Mouse (Mus musculus): ENCODE measurements around the gene Pdzd2. TPM values are rescaled to one million over a fixed set of nuclear protein-coding genes. Genes with fewer than 3 reads are reported as not detected.

Gene Pdzd2
- polyA plus RNA-seq, 1 experiment from 2014 or later: 4.7 TPM

GRCm38 (mm10) chr15:12320441-12321090 lies 419.2 kb downstream of the Pdzd2 start:
- H3K4me3 ChIP-seq: peak overlapping the region; percentile 99
- DNase-seq (ENCODE audit: extremely low spot score, low spot score): no peak
- peaks cover 36% of the 10 kb centered on the region for H3K4me1 ChIP-seq
- no peaks in the 10 kb centered on the region for H3K9me3 ChIP-seq
- H3K36me3 ChIP-seq (replicated peaks): peaks cover 12% of the 10 kb centered on the region
- peak overlapping the region; percentile 98 for H3K27ac ChIP-seq
- 7% methylated on average over 22 of the region's 22 CpGs for WGBS
- H3K27me3 ChIP-seq (ENCODE audit: poor library complexity, severe bottlenecking): peaks cover 20% of the 10 kb centered on the region

- WGBS: 43% methylated on average over 5 of the region's 5 CpGs
- DNase-seq (ENCODE audit: extremely low spot score, low spot score): no peak
- no peak overlapping the region for H3K4me3 ChIP-seq
These were observed 419.8 kb downstream of the Pdzd2 start for GRCm38 (mm10) chr15:12319889-12320288.

GRCm38 (mm10) chr15:12318451-12318850 lies 421.3 kb downstream of the Pdzd2 start:
- Histone ChIP-seq H3K27ac (no peak overlapping the region), H3K4me3 (no peak overlapping the region)
- 87% methylated on average over 8 of the region's 8 CpGs for WGBS

More at GRCm38 (mm10) chr15:12319889-12320288, 419.8 kb downstream of the Pdzd2 start:
- no peak overlapping the region for H3K27ac ChIP-seq
- peaks cover 35% of the 10 kb centered on the region for H3K4me1 ChIP-seq
- H3K9me3 ChIP-seq: no peaks in the 10 kb centered on the region
- peaks cover 20% of the 10 kb centered on the region for H3K27me3 ChIP-seq (ENCODE audit: poor library complexity, severe bottlenecking)
- H3K36me3 ChIP-seq (replicated peaks): peaks cover 8% of the 10 kb centered on the region; the same call in 1 of the 2 replicates

GRCm38 (mm10) chr15:12317290-12317689 lies 422.4 kb downstream of the Pdzd2 start:
- WGBS: 81% methylated on average over 5 of the region's 5 CpGs
- no peak for DNase-seq (ENCODE audit: extremely low spot score, low spot score)
- Histone ChIP-seq H3K27me3 (ENCODE audit: poor library complexity, severe bottlenecking) (peaks cover 20% of the 10 kb centered on the region), H3K9me3 (no peaks in the 10 kb centered on the region), H3K27ac (no peak overlapping the region), H3K4me1 (peaks cover 14% of the 10 kb centered on the region), H3K36me3 (replicated peaks) (no peaks in the 10 kb centered on the region), H3K4me3 (no peak overlapping the region)

More at GRCm38 (mm10) chr15:12318451-12318850, 421.3 kb downstream of the Pdzd2 start:
- DNase-seq (ENCODE audit: extremely low spot score, low spot score): no peak
- Histone ChIP-seq H3K27me3 (ENCODE audit: poor library complexity, severe bottlenecking) (peaks cover 20% of the 10 kb centered on the region), H3K4me1 (peaks cover 21% of the 10 kb centered on the region), H3K36me3 (replicated peaks) (no peaks in the 10 kb centered on the region), H3K9me3 (no peaks in the 10 kb centered on the region)

GRCm38 (mm10) chr15:12315996-12316395 lies 423.7 kb downstream of the Pdzd2 start:
- peaks cover 14% of the 10 kb centered on the region for H3K4me1 ChIP-seq
- WGBS: 82% methylated on average over 2 of the region's 2 CpGs

GRCm38 (mm10) chr15:12314584-12314983 lies 425.1 kb downstream of the Pdzd2 start:
- Histone ChIP-seq H3K36me3 (replicated peaks) (no peaks in the 10 kb centered on the region), H3K4me1 (peaks cover 4% of the 10 kb centered on the region; the same call in 1 of the 2 replicates), H3K9me3 (no peaks in the 10 kb centered on the region), H3K27ac (no peak overlapping the region), H3K4me3 (no peak overlapping the region), H3K27me3 (ENCODE audit: poor library complexity, severe bottlenecking) (peaks cover 13% of the 10 kb centered on the region)
- 92% methylated on average over 5 of the region's 5 CpGs for WGBS
- DNase-seq (ENCODE audit: extremely low spot score, low spot score): no peak

More at GRCm38 (mm10) chr15:12315996-12316395, 423.7 kb downstream of the Pdzd2 start:
- Histone ChIP-seq H3K36me3 (replicated peaks) (no peaks in the 10 kb centered on the region), H3K27me3 (ENCODE audit: poor library complexity, severe bottlenecking) (peaks cover 20% of the 10 kb centered on the region), H3K4me3 (no peak overlapping the region), H3K27ac (no peak overlapping the region), H3K9me3 (no peaks in the 10 kb centered on the region)
- no peak for DNase-seq (ENCODE audit: extremely low spot score, low spot score)

GRCm38 (mm10) chr15:12313255-12313654 lies 426.5 kb downstream of the Pdzd2 start:
- WGBS: 35% methylated on average over 1 of the region's 1 CpGs
- Histone ChIP-seq H3K27me3 (ENCODE audit: poor library complexity, severe bottlenecking) (no peaks in the 10 kb centered on the region), H3K4me1 (peaks cover 4% of the 10 kb centered on the region; the same call in 1 of the 2 replicates), H3K36me3 (replicated peaks) (no peaks in the 10 kb centered on the region), H3K4me3 (no peak overlapping the region), H3K27ac (no peak overlapping the region), H3K9me3 (no peaks in the 10 kb centered on the region)
- DNase-seq (ENCODE audit: extremely low spot score, low spot score): no peak

GRCm38 (mm10) chr15:12311465-12311864 lies 428.3 kb downstream of the Pdzd2 start:
- whole genome bisulfite sequencing: 92% methylated on average over 7 of the region's 7 CpGs
- DNase-seq (ENCODE audit: extremely low spot score, low spot score): no peak
- H3K27ac ChIP-seq: no peak overlapping the region
- H3K4me3 ChIP-seq: no peak overlapping the region
- no peaks in the 10 kb centered on the region for H3K9me3 ChIP-seq
- H3K27me3 ChIP-seq (ENCODE audit: poor library complexity, severe bottlenecking): no peaks in the 10 kb centered on the region
- H3K4me1 ChIP-seq: peaks cover 4% of the 10 kb centered on the region; the same call in 1 of the 2 replicates
- no peaks in the 10 kb centered on the region for H3K36me3 ChIP-seq (replicated peaks)

GRCm38 (mm10) chr15:12310676-12311075 lies 429.0 kb downstream of the Pdzd2 start:
- no peak overlapping the region for H3K27ac ChIP-seq
- no peak for DNase-seq (ENCODE audit: extremely low spot score, low spot score)
- no peaks in the 10 kb centered on the region for H3K9me3 ChIP-seq
- H3K4me3 ChIP-seq: no peak overlapping the region
- peaks cover 4% of the 10 kb centered on the region; the same call in 1 of the 2 replicates for H3K4me1 ChIP-seq
- WGBS: 92% methylated on average over 4 of the region's 4 CpGs
- H3K36me3 ChIP-seq (replicated peaks): no peaks in the 10 kb centered on the region
- H3K27me3 ChIP-seq (ENCODE audit: poor library complexity, severe bottlenecking): no peaks in the 10 kb centered on the region

Small RNA genes lying within 50 kb of the gene (microRNA-seq; reads per million reads assigned to microRNA genes)
- not detected for gene Gm24135
- not detected for gene Gm24302

Other genes with a start within 250 kb of the Pdzd2 start
- gene 6030458C11Rik, start 84.7 kb upstream of the Pdzd2 start, polyA plus RNA-seq (2016; fragmentation: Nextera tagmentation; extraction: Ambion mirVana): 45.0 and 50.4 TPM in 2 replicates
- gene Drosha, start 84.9 kb upstream of the Pdzd2 start, polyA plus RNA-seq (2016; fragmentation: Nextera tagmentation; extraction: Ambion mirVana): 87.7 and 88.1 TPM in 2 replicates

Data from forebrain, embryonic 10.5 days (tissue).